Mouse (Mus musculus) heart, adult 2 months (tissue): ENCODE data around the gene Homer1. TPM values are rescaled to one million over a fixed set of nuclear protein-coding genes. Genes with fewer than 3 reads are reported as not detected.

Experiments used
- DNase-seq, 2 experiments: peaks; one replicate each; pipeline ENCODE4 v3.0.0; 2021
- H3K27ac ChIP-seq: fragments of 200-600 bp; 2 replicates; pipeline ENCODE4 v1.8.1; 2022
- H3K27me3 ChIP-seq: fragments of 200-500 bp; 2 replicates; pipeline ENCODE4 v1.6.1; 2012; ENCODE audit warnings: mild to moderate bottlenecking, low read length, inconsistent platforms, mixed read lengths; ENCODE audit not compliant: control insufficient read depth, insufficient read depth
- H3K36me3 ChIP-seq: fragments of 200-500 bp; 2 replicates; pipeline ENCODE4 v1.6.1; 2012; ENCODE audit warnings: low read length, inconsistent platforms; ENCODE audit not compliant: control insufficient read depth, insufficient read depth
- H3K4me1 ChIP-seq: fragments of 200-500 bp; 2 replicates; pipeline ENCODE4 v1.6.1; 2011; ENCODE audit warnings: low read length; ENCODE audit not compliant: control insufficient read depth, insufficient read depth
- H3K4me3 ChIP-seq: fragments of 200-600 bp; 2 replicates; pipeline ENCODE4 v1.8.1; 2022
- H3K79me2 ChIP-seq: fragments of 200-500 bp; replicated peaks from 2 replicates; pipeline ENCODE4 v1.6.1; 2012; ENCODE audit warnings: mild to moderate bottlenecking, inconsistent platforms, low read length, moderate library complexity, mixed read lengths; ENCODE audit not compliant: control insufficient read depth, insufficient read depth
- H3K9ac ChIP-seq: fragments of 200-500 bp; 2 replicates; pipeline ENCODE4 v1.6.1; 2012; ENCODE audit warnings: low read depth, mild to moderate bottlenecking, control low read depth, inconsistent platforms, low read length, mixed read lengths
- CTCF ChIP-seq: fragments of 200-600 bp; IDR thresholded peaks from 2 replicates; pipeline ENCODE4 v1.8.1; 2022; ENCODE audit warnings: antibody characterized with exemption, mild to moderate bottlenecking, moderate library complexity
- EP300 ChIP-seq: fragments of 200-500 bp; IDR thresholded peaks from 2 replicates; pipeline ENCODE4 v1.6.1; 2011; ENCODE audit warnings: low read depth, low read length, control low read depth; ENCODE audit not compliant: insufficient read depth
- POLR2A ChIP-seq: fragments of 200-500 bp; IDR thresholded peaks from 2 replicates; pipeline ENCODE4 v1.6.1; 2011; ENCODE audit warnings: mild to moderate bottlenecking, low read depth, low read length, control low read depth; ENCODE audit not compliant: insufficient read depth
- WGBS: fragments of 180-500 bp; shearing (Covaris S2); methylation state at CpG from one replicate; pipeline ENCODE4 v1.1.7; 2018; 5-methylcytosine and 5-hydroxymethylcytosine counted together
- intact Hi-C: fragments of 180-260 bp; cut with DNase I; formaldehyde crosslinking; loops from one replicate; pipeline ENCODE4 v1.15.1; 2025
- polyA plus RNA-seq: library from polyadenylated mRNA; depleted of rRNA; stranded (reverse); fragments of >200 nt; gene quantifications from 2 replicates; pipeline ENCODE4 v1.2.3, GENCODE M21; 2012; rRNA removed
- total RNA-seq, 2 experiments: library from RNA; stranded (reverse); gene quantifications; 2 replicates each; pipeline ENCODE4 v1.2.3; 2021

Homer1 gene
- total and polyA plus RNA-seq, 3 experiments, result 6.6 to 64.0 (median 54.8) TPM

- H3K27me3 ChIP-seq, result no peaks in the 10 kb centered on the region
- H3K4me3 ChIP-seq, result no peak overlapping the region
- no peaks in the 10 kb centered on the region for H3K79me2 ChIP-seq
- intact Hi-C loops, result no loop called here
- H3K27ac ChIP-seq, result no peak overlapping the region
- 95% methylated on average over 1 of the region's 1 CpGs for WGBS
- H3K36me3 ChIP-seq, result peaks cover 7% of the 10 kb centered on the region
- no peak for DNase-seq
- H3K9ac ChIP-seq, result no peak overlapping the region
- TF ChIP-seq POLR2A, result no peak
- TF ChIP-seq EP300, result no peak
- TF ChIP-seq CTCF, result no peak
- no peaks in the 10 kb centered on the region for H3K4me1 ChIP-seq
These were observed 129.8 kb downstream of the Homer1 start for GRCm38 (mm10) chr13:93429205-93429604.

- Histone ChIP-seq H3K4me3 (no peak overlapping the region), H3K79me2 (no peaks in the 10 kb centered on the region), H3K27ac (no peak overlapping the region), H3K36me3 (peaks cover 11% of the 10 kb centered on the region), H3K9ac (no peak overlapping the region), H3K4me1 (no peaks in the 10 kb centered on the region), H3K27me3 (no peaks in the 10 kb centered on the region)
- TF ChIP-seq EP300 (no peak), CTCF (no peak), POLR2A (no peak)
- WGBS, result 90% methylated on average over 3 of the region's 3 CpGs
- intact Hi-C loops, result loop anchor here (10.0 kb wide), 1 partner anchor 175 kb away; no protein-coding TSS in a partner anchor
- no peak for DNase-seq
These were observed 140.7 kb downstream of the Homer1 start for GRCm38 (mm10) chr13:93440167-93440566.

- Histone ChIP-seq H3K9ac (no peak overlapping the region), H3K27me3 (no peaks in the 10 kb centered on the region), H3K27ac (no peak overlapping the region), H3K36me3 (peaks cover 9% of the 10 kb centered on the region), H3K4me3 (no peak overlapping the region), H3K79me2 (no peaks in the 10 kb centered on the region; the same call in 1 of the 2 replicates), H3K4me1 (no peaks in the 10 kb centered on the region)
- intact Hi-C loops, result no loop called here
- no peak for DNase-seq
- TF ChIP-seq POLR2A, result no peak
- TF ChIP-seq CTCF, result no peak
- TF ChIP-seq EP300, result no peak
- WGBS, result 93% methylated on average over 6 of the region's 6 CpGs
These were observed 153.8 kb downstream of the Homer1 start for GRCm38 (mm10) chr13:93453275-93453674.

Other genes starting within 250 kb of the Homer1 start
- gene Cmya5, start 154.9 kb upstream of the Homer1 start, total RNA-seq, result 100 to 1,000 TPM; 335 to 392 TPM
- gene Cmya5, start 154.9 kb upstream of the Homer1 start, polyA plus RNA-seq, result 46.3 and 76.5 TPM in 2 replicates
- 10 to 100 TPM; 13.1 to 14.6 TPM for gene Tent2, start 107.2 kb upstream of the Homer1 start, total RNA-seq
- 9.7 and 20.8 TPM in 2 replicates for gene Tent2, start 107.2 kb upstream of the Homer1 start, polyA plus RNA-seq
- gene Jmy, start 200.2 kb downstream of the Homer1 start, total RNA-seq, result 10 to 100 TPM; 41.0 to 50.7 TPM
- 6.4 and 13.1 TPM in 2 replicates for gene Jmy, start 200.2 kb downstream of the Homer1 start, polyA plus RNA-seq